Mouse (Mus musculus): ENCODE results near the gene Agps. TPM values are rescaled to one million over a fixed set of nuclear protein-coding genes. Genes with fewer than 3 reads are reported as not detected.

Agps gene
- polyA plus RNA-seq, 1 experiment from 2014 or later: 30.0 TPM

GRCm38 (mm10) chr2:75869604-75870003, 37.6 kb downstream of the Agps start:
- Histone ChIP-seq H3K4me2 (ENCODE audit: low read length) (no peak overlapping the region), H3K27me3 (ENCODE audit: control insufficient read depth, insufficient read depth, low read length) (no peaks in the 10 kb centered on the region), H3K36me3 (ENCODE audit: control insufficient read depth, insufficient read depth, low read length) (peaks cover 37% of the 10 kb centered on the region), H3K4me3 (ENCODE audit: control insufficient read depth in 1 of 2, insufficient read depth in 1 of 2, low read depth in 1 of 2, low read length in 2 of 2) (no peak overlapping the region), H3K9ac (ENCODE audit: low read length) (no peak overlapping the region), H3K9me3 (ENCODE audit: control insufficient read depth, low read length) (no peaks in the 10 kb centered on the region), H3K4me1 (ENCODE audit: control insufficient read depth in 2 of 2, insufficient read depth in 2 of 2, low read length in 2 of 2) (no peaks in the 10 kb centered on the region), H3K27ac (replicated peaks in 1 of 2; ENCODE audit: control insufficient read depth in 1 of 2, insufficient read depth in 1 of 2, low read depth in 2 of 2, low read length in 2 of 2) (no peak overlapping the region)
- WGBS: 93% methylated on average over 2 of the region's 2 CpGs
- no peak for ATAC-seq (ENCODE audit: insufficient number of reproducible peaks, insufficient read depth, low FRiP score, low read depth)

GRCm38 (mm10) chr2:75874008-75874559, 42.1 kb downstream of the Agps start:
- Histone ChIP-seq H3K4me3 (ENCODE audit: control insufficient read depth in 1 of 2, insufficient read depth in 1 of 2, low read depth in 1 of 2, low read length in 2 of 2) (no peak overlapping the region), H3K27ac (replicated peaks in 1 of 2; ENCODE audit: control insufficient read depth in 1 of 2, insufficient read depth in 1 of 2, low read depth in 2 of 2, low read length in 2 of 2) (no peak overlapping the region), H3K9ac (ENCODE audit: low read length) (no peak overlapping the region), H3K36me3 (ENCODE audit: control insufficient read depth, insufficient read depth, low read length) (peaks cover 29% of the 10 kb centered on the region), H3K27me3 (ENCODE audit: control insufficient read depth, insufficient read depth, low read length) (no peaks in the 10 kb centered on the region), H3K4me2 (ENCODE audit: low read length) (no peak overlapping the region), H3K9me3 (ENCODE audit: control insufficient read depth, low read length) (no peaks in the 10 kb centered on the region), H3K4me1 (ENCODE audit: control insufficient read depth in 2 of 2, insufficient read depth in 2 of 2, low read length in 2 of 2) (no peaks in the 10 kb centered on the region)
- no peak for ATAC-seq (ENCODE audit: insufficient number of reproducible peaks, insufficient read depth, low FRiP score, low read depth)
- 90% methylated on average over 3 of the region's 3 CpGs for WGBS

- H3K36me3 ChIP-seq (ENCODE audit: control insufficient read depth, insufficient read depth, low read length): peaks cover 18% of the 10 kb centered on the region
- no peak overlapping the region for H3K4me3 ChIP-seq (ENCODE audit: control insufficient read depth in 1 of 2, insufficient read depth in 1 of 2, low read depth in 1 of 2, low read length in 2 of 2)
- ATAC-seq (ENCODE audit: insufficient number of reproducible peaks, insufficient read depth, low FRiP score, low read depth): no peak
- no peaks in the 10 kb centered on the region for H3K27me3 ChIP-seq (ENCODE audit: control insufficient read depth, insufficient read depth, low read length)
- no peaks in the 10 kb centered on the region for H3K9me3 ChIP-seq (ENCODE audit: control insufficient read depth, low read length)
- no peaks in the 10 kb centered on the region for H3K4me1 ChIP-seq (ENCODE audit: control insufficient read depth in 2 of 2, insufficient read depth in 2 of 2, low read length in 2 of 2)
- no peak overlapping the region for H3K27ac ChIP-seq (replicated peaks in 1 of 2; ENCODE audit: control insufficient read depth in 1 of 2, insufficient read depth in 1 of 2, low read depth in 2 of 2, low read length in 2 of 2)
- WGBS: 42% methylated on average over 3 of the region's 3 CpGs
- no peak overlapping the region for H3K9ac ChIP-seq (ENCODE audit: low read length)
- no peak overlapping the region for H3K4me2 ChIP-seq (ENCODE audit: low read length)
These were observed 47.8 kb downstream of the Agps start for GRCm38 (mm10) chr2:75879791-75880190.

GRCm38 (mm10) chr2:75883543-75883942, 51.6 kb downstream of the Agps start:
- Histone ChIP-seq H3K27ac (replicated peaks in 1 of 2; ENCODE audit: control insufficient read depth in 1 of 2, insufficient read depth in 1 of 2, low read depth in 2 of 2, low read length in 2 of 2) (no peak overlapping the region), H3K36me3 (ENCODE audit: control insufficient read depth, insufficient read depth, low read length) (peaks cover 22% of the 10 kb centered on the region), H3K4me3 (ENCODE audit: control insufficient read depth in 1 of 2, insufficient read depth in 1 of 2, low read depth in 1 of 2, low read length in 2 of 2) (no peak overlapping the region), H3K9me3 (ENCODE audit: control insufficient read depth, low read length) (no peaks in the 10 kb centered on the region), H3K4me1 (ENCODE audit: control insufficient read depth in 2 of 2, insufficient read depth in 2 of 2, low read length in 2 of 2) (no peaks in the 10 kb centered on the region), H3K27me3 (ENCODE audit: control insufficient read depth, insufficient read depth, low read length) (no peaks in the 10 kb centered on the region), H3K9ac (ENCODE audit: low read length) (no peak overlapping the region), H3K4me2 (ENCODE audit: low read length) (no peak overlapping the region)
- 34% methylated on average over 1 of the region's 1 CpGs for WGBS
- ATAC-seq (ENCODE audit: insufficient number of reproducible peaks, insufficient read depth, low FRiP score, low read depth): no peak

GRCm38 (mm10) chr2:75891981-75892380, 60.0 kb downstream of the Agps start:
- 88% methylated on average over 4 of the region's 4 CpGs for WGBS
- H3K4me2 ChIP-seq (ENCODE audit: low read length): no peak overlapping the region
- H3K27me3 ChIP-seq (ENCODE audit: control insufficient read depth, insufficient read depth, low read length): no peaks in the 10 kb centered on the region
- no peaks in the 10 kb centered on the region for H3K9me3 ChIP-seq (ENCODE audit: control insufficient read depth, low read length)
- no peak overlapping the region for H3K4me3 ChIP-seq (ENCODE audit: control insufficient read depth in 1 of 2, insufficient read depth in 1 of 2, low read depth in 1 of 2, low read length in 2 of 2)
- no peak overlapping the region for H3K9ac ChIP-seq (ENCODE audit: low read length)
- H3K27ac ChIP-seq (replicated peaks in 1 of 2; ENCODE audit: control insufficient read depth in 1 of 2, insufficient read depth in 1 of 2, low read depth in 2 of 2, low read length in 2 of 2): no peak overlapping the region
- no peak for ATAC-seq (ENCODE audit: insufficient number of reproducible peaks, insufficient read depth, low FRiP score, low read depth)
- H3K36me3 ChIP-seq (ENCODE audit: control insufficient read depth, insufficient read depth, low read length): peaks cover 13% of the 10 kb centered on the region
- no peaks in the 10 kb centered on the region for H3K4me1 ChIP-seq (ENCODE audit: control insufficient read depth in 2 of 2, insufficient read depth in 2 of 2, low read length in 2 of 2)

- WGBS: 81% methylated on average over 5 of the region's 5 CpGs
- peaks cover 10% of the 10 kb centered on the region for H3K36me3 ChIP-seq (ENCODE audit: control insufficient read depth, insufficient read depth, low read length)
- ATAC-seq (ENCODE audit: insufficient number of reproducible peaks, insufficient read depth, low FRiP score, low read depth): no peak
- H3K4me1 ChIP-seq (ENCODE audit: control insufficient read depth in 2 of 2, insufficient read depth in 2 of 2, low read length in 2 of 2): no peaks in the 10 kb centered on the region
- H3K9me3 ChIP-seq (ENCODE audit: control insufficient read depth, low read length): peaks cover 5% of the 10 kb centered on the region
- no peak overlapping the region for H3K4me2 ChIP-seq (ENCODE audit: low read length)
- no peak overlapping the region for H3K27ac ChIP-seq (replicated peaks in 1 of 2; ENCODE audit: control insufficient read depth in 1 of 2, insufficient read depth in 1 of 2, low read depth in 2 of 2, low read length in 2 of 2)
- no peak overlapping the region for H3K9ac ChIP-seq (ENCODE audit: low read length)
- H3K27me3 ChIP-seq (ENCODE audit: control insufficient read depth, insufficient read depth, low read length): no peaks in the 10 kb centered on the region
- no peak overlapping the region for H3K4me3 ChIP-seq (ENCODE audit: control insufficient read depth in 1 of 2, insufficient read depth in 1 of 2, low read depth in 1 of 2, low read length in 2 of 2)
These were observed 63.7 kb downstream of the Agps start for GRCm38 (mm10) chr2:75895711-75896110.

GRCm38 (mm10) chr2:75900281-75900680, 68.3 kb downstream of the Agps start:
- peaks cover 5% of the 10 kb centered on the region for H3K9me3 ChIP-seq (ENCODE audit: control insufficient read depth, low read length)
- no peaks in the 10 kb centered on the region for H3K27me3 ChIP-seq (ENCODE audit: control insufficient read depth, insufficient read depth, low read length)
- H3K27ac ChIP-seq (replicated peaks in 1 of 2; ENCODE audit: control insufficient read depth in 1 of 2, insufficient read depth in 1 of 2, low read depth in 2 of 2, low read length in 2 of 2): no peak overlapping the region
- whole genome bisulfite sequencing: 89% methylated on average over 1 of the region's 1 CpGs
- peaks cover 34% of the 10 kb centered on the region for H3K36me3 ChIP-seq (ENCODE audit: control insufficient read depth, insufficient read depth, low read length)
- H3K9ac ChIP-seq (ENCODE audit: low read length): no peak overlapping the region
- no peak for ATAC-seq (ENCODE audit: insufficient number of reproducible peaks, insufficient read depth, low FRiP score, low read depth)
- no peak overlapping the region for H3K4me2 ChIP-seq (ENCODE audit: low read length)
- no peaks in the 10 kb centered on the region for H3K4me1 ChIP-seq (ENCODE audit: control insufficient read depth in 2 of 2, insufficient read depth in 2 of 2, low read length in 2 of 2)
- no peak overlapping the region for H3K4me3 ChIP-seq (ENCODE audit: control insufficient read depth in 1 of 2, insufficient read depth in 1 of 2, low read depth in 1 of 2, low read length in 2 of 2)

GRCm38 (mm10) chr2:75901869-75902268, 69.9 kb downstream of the Agps start:
- 68% methylated on average over 9 of the region's 9 CpGs for WGBS
- no peak overlapping the region for H3K4me3 ChIP-seq (ENCODE audit: control insufficient read depth in 1 of 2, insufficient read depth in 1 of 2, low read depth in 1 of 2, low read length in 2 of 2)
- ATAC-seq (ENCODE audit: insufficient number of reproducible peaks, insufficient read depth, low FRiP score, low read depth): no peak
- H3K36me3 ChIP-seq (ENCODE audit: control insufficient read depth, insufficient read depth, low read length): peaks cover 42% of the 10 kb centered on the region
- peaks cover 5% of the 10 kb centered on the region for H3K9me3 ChIP-seq (ENCODE audit: control insufficient read depth, low read length)
- H3K4me1 ChIP-seq (ENCODE audit: control insufficient read depth in 2 of 2, insufficient read depth in 2 of 2, low read length in 2 of 2): no peaks in the 10 kb centered on the region
- H3K9ac ChIP-seq (ENCODE audit: low read length): no peak overlapping the region
- no peak overlapping the region for H3K4me2 ChIP-seq (ENCODE audit: low read length)
- H3K27me3 ChIP-seq (ENCODE audit: control insufficient read depth, insufficient read depth, low read length): no peaks in the 10 kb centered on the region
- H3K27ac ChIP-seq (replicated peaks in 1 of 2; ENCODE audit: control insufficient read depth in 1 of 2, insufficient read depth in 1 of 2, low read depth in 2 of 2, low read length in 2 of 2): no peak overlapping the region

Data from heart, embryonic 14.5 days (tissue).